Mouse (Mus musculus): Measurements from ENCODE around the gene Slc35f5. TPM values are rescaled to one million over a fixed set of nuclear protein-coding genes. Genes with fewer than 3 reads are reported as not detected.
A peak's percentile ranks its signal among the peaks of the same experiment; 100 is the strongest.

Slc35f5 gene
- polyA plus RNA-seq, 1 experiment from 2014 or later, result 28.9 TPM

- H3K4me1 ChIP-seq (ENCODE audit: control insufficient read depth, insufficient read depth, low read length), result no peaks in the 10 kb centered on the region
- no peaks in the 10 kb centered on the region for H3K27me3 ChIP-seq (replicated peaks; ENCODE audit: control insufficient read depth, insufficient read depth, low read length)
- H3K4me3 ChIP-seq (ENCODE audit: low read depth, low read length), result no peak overlapping the region
- ATAC-seq (no peak), DNase-seq (ENCODE audit: low spot score) (peak; percentile 5)
- 89% methylated on average over 2 of the region's 2 CpGs for WGBS
- no peak overlapping the region for H3K9ac ChIP-seq (ENCODE audit: low read length)
- H3K27ac ChIP-seq (ENCODE audit: low read depth, low read length), result no peak overlapping the region
- no peak overlapping the region for H3K4me2 ChIP-seq (ENCODE audit: low read length)
- no peaks in the 10 kb centered on the region for H3K9me3 ChIP-seq (replicated peaks; ENCODE audit: control insufficient read depth, low read length)
- H3K36me3 ChIP-seq (ENCODE audit: control insufficient read depth, insufficient read depth, low read length), result no peaks in the 10 kb centered on the region
Observed at GRCm38 (mm10) chr1:125537131-125537530, 23.3 kb upstream of the Slc35f5 start.

- DNase-seq (ENCODE audit: low spot score) (no peak), ATAC-seq (no peak)
- Histone ChIP-seq H3K36me3 (ENCODE audit: control insufficient read depth, insufficient read depth, low read length) (no peaks in the 10 kb centered on the region), H3K27ac (ENCODE audit: low read depth, low read length) (no peak overlapping the region), H3K4me2 (ENCODE audit: low read length) (no peak overlapping the region), H3K9me3 (replicated peaks; ENCODE audit: control insufficient read depth, low read length) (no peaks in the 10 kb centered on the region), H3K4me1 (ENCODE audit: control insufficient read depth, insufficient read depth, low read length) (no peaks in the 10 kb centered on the region; the same call in 1 of the 2 replicates), H3K9ac (ENCODE audit: low read length) (no peak overlapping the region), H3K27me3 (replicated peaks; ENCODE audit: control insufficient read depth, insufficient read depth, low read length) (no peaks in the 10 kb centered on the region), H3K4me3 (ENCODE audit: low read depth, low read length) (no peak overlapping the region)
- WGBS, result 91% methylated on average over 8 of the region's 8 CpGs
Observed at GRCm38 (mm10) chr1:125537776-125538175, 22.6 kb upstream of the Slc35f5 start.

- Histone ChIP-seq H3K36me3 (ENCODE audit: control insufficient read depth, insufficient read depth, low read length) (no peaks in the 10 kb centered on the region), H3K9ac (ENCODE audit: low read length) (no peak overlapping the region), H3K4me1 (ENCODE audit: control insufficient read depth, insufficient read depth, low read length) (no peaks in the 10 kb centered on the region; the same call in 1 of the 2 replicates), H3K27ac (ENCODE audit: low read depth, low read length) (no peak overlapping the region), H3K27me3 (replicated peaks; ENCODE audit: control insufficient read depth, insufficient read depth, low read length) (no peaks in the 10 kb centered on the region), H3K4me3 (ENCODE audit: low read depth, low read length) (no peak overlapping the region), H3K4me2 (ENCODE audit: low read length) (no peak overlapping the region), H3K9me3 (replicated peaks; ENCODE audit: control insufficient read depth, low read length) (no peaks in the 10 kb centered on the region)
- WGBS, result 83% methylated on average over 2 of the region's 2 CpGs
- no peak for ATAC-seq
- no peak for DNase-seq (ENCODE audit: low spot score)
Observed at GRCm38 (mm10) chr1:125539312-125539711, 21.1 kb upstream of the Slc35f5 start.

DNA sequence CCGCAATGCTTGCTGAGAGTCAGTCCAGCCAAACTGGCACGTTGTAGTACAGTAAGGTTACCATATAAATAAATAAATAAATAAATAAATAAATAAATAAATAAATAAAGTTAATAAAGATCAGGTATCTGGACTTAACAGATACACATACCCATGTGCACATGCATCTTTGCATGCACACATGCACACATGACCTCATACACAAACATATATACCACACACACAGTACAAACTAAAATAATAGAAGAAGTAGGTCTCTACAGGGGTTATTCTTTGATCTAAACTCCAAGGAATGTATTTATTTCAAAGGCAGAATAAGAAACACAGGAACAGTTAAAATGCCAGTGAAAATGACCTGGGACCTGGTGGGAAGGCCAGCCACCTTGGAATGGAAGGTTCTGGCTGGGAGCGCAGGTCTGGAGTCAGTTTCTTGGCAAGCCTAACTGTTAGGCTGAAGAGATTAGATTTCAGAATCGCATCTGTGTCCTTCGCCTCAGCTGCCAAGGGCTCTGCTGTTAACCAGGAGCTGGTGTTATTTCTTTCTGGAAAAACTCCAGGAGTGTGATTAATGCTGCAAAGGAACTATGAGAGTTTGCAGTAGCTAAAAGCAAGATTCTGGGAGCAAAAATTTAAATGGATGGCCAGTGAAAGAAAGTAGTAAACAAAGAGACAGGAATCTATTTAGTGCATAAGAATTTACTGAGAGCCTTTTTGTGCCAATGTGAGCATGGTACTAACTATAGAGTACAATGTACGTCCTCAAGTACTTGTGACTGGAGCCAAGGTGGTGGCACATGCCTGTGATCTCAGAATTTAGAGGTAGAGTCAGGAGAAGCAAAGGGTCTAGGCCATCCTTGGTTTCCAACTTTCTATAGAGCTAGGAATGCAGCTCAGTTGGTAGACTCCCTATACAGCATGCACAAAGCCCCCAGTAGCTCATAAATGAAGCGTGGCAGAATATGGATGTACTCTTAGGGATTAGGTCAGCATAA lies 18.1 kb upstream of the Slc35f5 start:
- Histone ChIP-seq H3K9ac (ENCODE audit: low read length) (no peak overlapping the region), H3K4me2 (ENCODE audit: low read length) (no peak overlapping the region), H3K27ac (ENCODE audit: low read depth, low read length) (peak overlapping the region; percentile 14; the same call in 1 of the 2 replicates), H3K4me3 (ENCODE audit: low read depth, low read length) (no peak overlapping the region), H3K27me3 (replicated peaks; ENCODE audit: control insufficient read depth, insufficient read depth, low read length) (no peaks in the 10 kb centered on the region), H3K36me3 (ENCODE audit: control insufficient read depth, insufficient read depth, low read length) (no peaks in the 10 kb centered on the region), H3K9me3 (replicated peaks; ENCODE audit: control insufficient read depth, low read length) (no peaks in the 10 kb centered on the region), H3K4me1 (ENCODE audit: control insufficient read depth, insufficient read depth, low read length) (no peaks in the 10 kb centered on the region; the same call in 1 of the 2 replicates)
- peak; percentile 40; the same call in 1 of the 2 replicates for ATAC-seq
- 67% methylated on average over 7 of the region's 7 CpGs for WGBS
- peak; percentile 79 for DNase-seq (ENCODE audit: low spot score)

DNA sequence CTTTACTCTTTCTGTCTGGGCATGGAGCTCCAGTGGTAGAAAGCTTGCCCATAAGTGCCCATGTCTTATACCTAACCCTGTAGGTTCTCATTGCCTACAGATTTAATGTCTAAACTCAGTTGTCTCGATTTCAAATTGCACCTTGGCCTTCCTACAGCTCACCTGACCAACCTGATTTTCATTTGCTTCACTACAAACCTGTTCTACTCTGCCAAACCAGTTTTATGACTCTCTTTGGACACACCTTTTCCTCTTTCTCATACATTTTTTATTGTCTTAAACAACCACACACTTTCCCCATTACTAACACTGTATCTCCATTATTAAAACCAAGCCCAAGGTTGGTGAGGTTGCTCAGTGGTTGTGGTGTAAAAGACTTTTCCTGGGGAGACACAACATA lies 10.5 kb upstream of the Slc35f5 start:
- no peaks in the 10 kb centered on the region for H3K9me3 ChIP-seq (replicated peaks; ENCODE audit: control insufficient read depth, low read length)
- 45% methylated on average over 1 of the region's 1 CpGs for WGBS
- no peak overlapping the region for H3K4me2 ChIP-seq (ENCODE audit: low read length)
- ATAC-seq, result no peak
- no peaks in the 10 kb centered on the region for H3K36me3 ChIP-seq (ENCODE audit: control insufficient read depth, insufficient read depth, low read length)
- H3K4me3 ChIP-seq (ENCODE audit: low read depth, low read length), result no peak overlapping the region
- H3K27ac ChIP-seq (ENCODE audit: low read depth, low read length), result no peak overlapping the region
- H3K9ac ChIP-seq (ENCODE audit: low read length), result no peak overlapping the region
- no peak for DNase-seq (ENCODE audit: low spot score)
- H3K27me3 ChIP-seq (replicated peaks; ENCODE audit: control insufficient read depth, insufficient read depth, low read length), result no peaks in the 10 kb centered on the region
- no peaks in the 10 kb centered on the region for H3K4me1 ChIP-seq (ENCODE audit: control insufficient read depth, insufficient read depth, low read length)

GRCm38 (mm10) chr1:125550359-125550758 lies 10.0 kb upstream of the Slc35f5 start:
- Histone ChIP-seq H3K27me3 (replicated peaks; ENCODE audit: control insufficient read depth, insufficient read depth, low read length) (no peaks in the 10 kb centered on the region), H3K4me1 (ENCODE audit: control insufficient read depth, insufficient read depth, low read length) (no peaks in the 10 kb centered on the region), H3K27ac (ENCODE audit: low read depth, low read length) (no peak overlapping the region), H3K9ac (ENCODE audit: low read length) (no peak overlapping the region), H3K36me3 (ENCODE audit: control insufficient read depth, insufficient read depth, low read length) (no peaks in the 10 kb centered on the region), H3K9me3 (replicated peaks; ENCODE audit: control insufficient read depth, low read length) (no peaks in the 10 kb centered on the region), H3K4me3 (ENCODE audit: low read depth, low read length) (no peak overlapping the region), H3K4me2 (ENCODE audit: low read length) (no peak overlapping the region)
- DNase-seq (ENCODE audit: low spot score), result no peak
- ATAC-seq, result no peak
- 96% methylated on average over 1 of the region's 1 CpGs for WGBS

DNA sequence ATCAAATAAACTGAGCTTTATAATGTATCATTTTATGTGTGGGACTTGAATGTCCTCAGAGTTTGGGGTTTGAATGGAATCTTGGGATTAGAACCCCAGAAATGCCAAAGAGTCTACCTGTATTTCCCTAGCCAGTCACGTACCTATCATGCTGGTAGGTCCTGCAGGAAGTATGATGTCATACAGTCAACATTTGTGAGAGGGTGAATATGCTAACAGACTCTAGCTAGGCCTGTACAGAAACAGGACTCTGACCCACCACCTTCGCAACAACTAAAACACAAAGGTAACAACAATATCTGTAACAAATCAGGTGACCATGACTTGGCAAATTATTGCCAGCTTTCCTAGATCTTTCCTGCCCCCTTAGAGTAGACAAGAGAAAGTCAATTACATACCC lies 8.8 kb upstream of the Slc35f5 start:
- H3K27me3 ChIP-seq (replicated peaks; ENCODE audit: control insufficient read depth, insufficient read depth, low read length), result no peaks in the 10 kb centered on the region
- ATAC-seq (no peak), DNase-seq (ENCODE audit: low spot score) (no peak)
- no peak overlapping the region for H3K4me2 ChIP-seq (ENCODE audit: low read length)
- H3K4me3 ChIP-seq (ENCODE audit: low read depth, low read length), result no peak overlapping the region
- no peaks in the 10 kb centered on the region for H3K4me1 ChIP-seq (ENCODE audit: control insufficient read depth, insufficient read depth, low read length)
- no peak overlapping the region for H3K27ac ChIP-seq (ENCODE audit: low read depth, low read length)
- H3K9me3 ChIP-seq (replicated peaks; ENCODE audit: control insufficient read depth, low read length), result no peaks in the 10 kb centered on the region
- WGBS, result 85% methylated on average over 2 of the region's 2 CpGs
- H3K9ac ChIP-seq (ENCODE audit: low read length), result no peak overlapping the region
- no peaks in the 10 kb centered on the region for H3K36me3 ChIP-seq (ENCODE audit: control insufficient read depth, insufficient read depth, low read length)

DNA sequence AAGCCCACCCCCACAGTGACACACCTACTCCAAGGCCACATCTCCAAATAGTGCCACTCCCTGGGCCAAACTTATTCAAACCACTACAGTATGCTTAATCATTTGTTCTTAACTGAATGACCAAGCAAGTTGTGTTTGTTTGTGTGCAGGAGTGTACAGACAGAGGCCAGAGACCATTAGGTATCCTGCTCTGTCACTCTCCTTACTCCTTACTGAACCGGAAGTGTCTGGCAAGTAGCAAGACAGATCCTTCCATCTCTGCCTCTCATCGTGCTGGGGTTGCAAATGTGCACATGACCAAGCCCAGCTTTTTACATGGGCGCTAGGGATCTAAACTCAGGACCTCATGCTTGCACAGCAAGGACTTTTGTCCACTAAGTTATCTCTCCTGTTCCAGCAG lies 1.1 kb upstream of the Slc35f5 start:
- Histone ChIP-seq H3K4me1 (ENCODE audit: control insufficient read depth, insufficient read depth, low read length) (peaks cover 5% of the 10 kb centered on the region), H3K36me3 (ENCODE audit: control insufficient read depth, insufficient read depth, low read length) (no peaks in the 10 kb centered on the region), H3K27ac (ENCODE audit: low read depth, low read length) (no peak overlapping the region), H3K27me3 (replicated peaks; ENCODE audit: control insufficient read depth, insufficient read depth, low read length) (no peaks in the 10 kb centered on the region), H3K9me3 (replicated peaks; ENCODE audit: control insufficient read depth, low read length) (no peaks in the 10 kb centered on the region), H3K4me2 (ENCODE audit: low read length) (no peak overlapping the region), H3K4me3 (ENCODE audit: low read depth, low read length) (no peak overlapping the region), H3K9ac (ENCODE audit: low read length) (no peak overlapping the region)
- ATAC-seq, result no peak
- no peak for DNase-seq (ENCODE audit: low spot score)
- WGBS, result 87% methylated on average over 3 of the region's 3 CpGs

GRCm38 (mm10) chr1:125559721-125560120 lies 674 bp upstream of the Slc35f5 start:
- peak overlapping the region; percentile 79 for H3K9ac ChIP-seq (ENCODE audit: low read length)
- H3K27ac ChIP-seq (ENCODE audit: low read depth, low read length), result peak overlapping the region; percentile 85
- ATAC-seq, result peak; percentile 0; the same call in 1 of the 2 replicates
- DNase-seq (ENCODE audit: low spot score), result peak; percentile 14
- H3K4me1 ChIP-seq (ENCODE audit: control insufficient read depth, insufficient read depth, low read length), result peaks cover 5% of the 10 kb centered on the region
- H3K9me3 ChIP-seq (replicated peaks; ENCODE audit: control insufficient read depth, low read length), result no peaks in the 10 kb centered on the region
- H3K4me3 ChIP-seq (ENCODE audit: low read depth, low read length), result peak overlapping the region; percentile 74
- H3K27me3 ChIP-seq (replicated peaks; ENCODE audit: control insufficient read depth, insufficient read depth, low read length), result no peaks in the 10 kb centered on the region
- H3K36me3 ChIP-seq (ENCODE audit: control insufficient read depth, insufficient read depth, low read length), result no peaks in the 10 kb centered on the region
- WGBS, result 25% methylated on average over 2 of the region's 2 CpGs
- peak overlapping the region; percentile 81 for H3K4me2 ChIP-seq (ENCODE audit: low read length)

All from forebrain, embryonic 14.5 days (tissue).